Mouse (Mus musculus) testis, postnatal 14 days (tissue): Measurements from ENCODE around the gene Sh2b1.
"Not testable (repeated sequence)": the region's sequence is repeated elsewhere in the genome, so short reads cannot be mapped to it uniquely, and the experiment has no call there.

Source experiments
- DNase-seq: peaks from one replicate; pipeline ENCODE4 v3.0.0; 2021; ENCODE audit warnings: low spot score

Gene Sh2b1

GRCm38 (mm10) chr7:126474993-126475581 lies at the start of gene Sh2b1:
Sh2b1 (minus strand) TSS chr7:126475424.
- DNase-seq, result peak; percentile 91

GRCm38 (mm10) chr7:126523316-126523715 lies 48.1 kb upstream of the Sh2b1 start:
- no peak for DNase-seq

- DNase-seq, result no peak
Measured at GRCm38 (mm10) chr7:126519513-126519912, 44.3 kb upstream of the Sh2b1 start.

GRCm38 (mm10) chr7:126518261-126518941 lies 43.2 kb upstream of the Sh2b1 start:
- no peak for DNase-seq

GRCm38 (mm10) chr7:126511287-126511686 lies 36.1 kb upstream of the Sh2b1 start:
- DNase-seq, result no peak

GRCm38 (mm10) chr7:126507126-126507778 lies 32.0 kb upstream of the Sh2b1 start:
- no peak for DNase-seq

- DNase-seq, result no peak
Measured at GRCm38 (mm10) chr7:126504913-126505312, 29.7 kb upstream of the Sh2b1 start.

- peak; percentile 99 for DNase-seq
Measured at GRCm38 (mm10) chr7:126503273-126503878, 28.2 kb upstream of the Sh2b1 start, which contains the start of gene Atxn2l. Atxn2l (minus strand) TSS chr7:126503437.

- DNase-seq, result no peak
Measured at GRCm38 (mm10) chr7:126502751-126503150, 27.5 kb upstream of the Sh2b1 start.

GRCm38 (mm10) chr7:126502023-126502741 lies 27.0 kb upstream of the Sh2b1 start:
- DNase-seq, result peak; percentile 95

- DNase-seq, result no peak
Measured at GRCm38 (mm10) chr7:126501684-126502022, 26.4 kb upstream of the Sh2b1 start.

- no peak for DNase-seq
Measured at GRCm38 (mm10) chr7:126499416-126499815, 24.2 kb upstream of the Sh2b1 start.

GRCm38 (mm10) chr7:126497966-126498365 lies 22.7 kb upstream of the Sh2b1 start:
- DNase-seq, result no peak

GRCm38 (mm10) chr7:126496475-126496874 lies 21.3 kb upstream of the Sh2b1 start:
- no peak for DNase-seq

GRCm38 (mm10) chr7:126494120-126494519 lies 18.9 kb upstream of the Sh2b1 start:
- DNase-seq, result no peak

- no peak for DNase-seq
Measured at GRCm38 (mm10) chr7:126491973-126492372, 16.7 kb upstream of the Sh2b1 start.

- DNase-seq, result no peak
Measured at GRCm38 (mm10) chr7:126491005-126491404, 15.8 kb upstream of the Sh2b1 start.

GRCm38 (mm10) chr7:126487617-126488385 lies 12.6 kb upstream of the Sh2b1 start:
- DNase-seq, result not testable (repeated sequence)

GRCm38 (mm10) chr7:126487052-126487483 lies 11.8 kb upstream of the Sh2b1 start, which contains the start of gene Tufm:
Tufm (plus strand) TSS chr7:126487361.
- peak; percentile 98 for DNase-seq

- DNase-seq, result peak; percentile 88
Measured at GRCm38 (mm10) chr7:126482392-126482871, 7.2 kb upstream of the Sh2b1 start.

- DNase-seq, result no peak
Measured at GRCm38 (mm10) chr7:126481699-126482098, 6.5 kb upstream of the Sh2b1 start.
